Mouse (Mus musculus): ENCODE results near the gene Ryr2.

DNA sequence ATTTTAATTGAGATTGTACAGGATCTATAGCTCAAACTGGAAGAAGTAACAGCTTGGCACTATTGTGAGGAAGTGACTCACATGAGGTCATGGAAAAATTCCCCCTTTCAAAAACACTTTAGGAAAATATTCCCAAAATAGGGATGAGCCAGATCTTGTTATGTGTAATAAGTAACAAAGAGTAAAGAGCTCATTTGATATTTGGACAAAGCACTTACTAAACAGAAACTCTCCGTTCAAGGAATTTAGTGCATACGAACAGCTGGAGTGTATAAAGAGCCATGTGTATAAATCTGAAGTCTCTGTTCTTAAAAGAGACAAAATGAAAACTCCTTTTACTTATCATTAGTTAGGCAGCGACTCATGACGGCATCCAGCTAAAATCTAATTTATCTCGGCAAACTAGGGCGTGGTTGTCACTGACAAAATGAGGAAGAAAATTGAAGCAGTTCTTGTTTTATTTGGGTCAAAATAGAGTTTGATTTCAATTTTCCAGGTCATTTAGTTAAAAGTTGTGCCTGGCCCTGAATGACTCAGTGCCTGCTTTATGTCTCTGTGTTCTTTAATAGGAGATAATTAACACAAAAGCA lies 40.3 kb upstream of the Ryr2 start:
- TF ChIP-seq CTCF (IDR thresholded peaks at IDR 0.05; ENCODE audit: control insufficient read depth, insufficient read depth, insufficient replicate concordance, low read depth, low read length), result no peak
- no peak for TF ChIP-seq POLR2A (IDR thresholded peaks at IDR 0.05; ENCODE audit: control insufficient read depth, low read depth, low read length)
